Mouse (Mus musculus) MEL (cell line): ENCODE data around the gene Arpp19. TPM values are rescaled to one million over a fixed set of nuclear protein-coding genes. Genes with fewer than 3 reads are reported as not detected.

Experiments
- DNase-seq: peaks from one replicate; pipeline ENCODE4 v3.0.0; 2011; ENCODE audit warnings: low read depth, low spot score
- H3K27ac ChIP-seq: 2 replicates; pipeline ENCODE4 v1.5.1; 2012; ENCODE audit warnings: low read depth, mild to moderate bottlenecking, control low read depth, low read length, moderate library complexity; ENCODE audit not compliant: control insufficient read depth
- H3K27me3 ChIP-seq, 2 experiments: fragments of 150-350 bp in 1 of 2; sonication (generic) in 1 of 2; 2 replicates each; pipeline ENCODE4 v1.6.1; 2012; ENCODE audit warnings: low read length in 2 of 2, mild to moderate bottlenecking in 2 of 2, improper control_type of control experiment in 1 of 2, moderate library complexity in 1 of 2; ENCODE audit not compliant: insufficient read depth in 2 of 2, control insufficient read depth in 1 of 2
- H3K36me3 ChIP-seq, 2 experiments: 2 replicates each; pipeline ENCODE4 v1.6.1; 2012 to 2014; ENCODE audit warnings: low read length in 2 of 2, improper control_type of control experiment in 1 of 2, inconsistent platforms in 1 of 2, mild to moderate bottlenecking in 1 of 2; ENCODE audit not compliant: insufficient read depth in 2 of 2, control insufficient read depth in 1 of 2
- H3K4me1 ChIP-seq, 2 experiments: fragments of 150-350 bp in 1 of 2; sonication (generic) in 1 of 2; 2 replicates each; pipeline ENCODE4 v1.6.1; 2012; ENCODE audit warnings: low read length in 2 of 2, improper control_type of control experiment in 1 of 2, mild to moderate bottlenecking in 1 of 2; ENCODE audit not compliant: insufficient read depth in 2 of 2, control insufficient read depth in 1 of 2
- H3K4me3 ChIP-seq, 2 experiments: fragments of 150-350 bp in 1 of 2; sonication (generic) in 1 of 2; 2 replicates each; pipeline ENCODE4 v1.5.1; 2012; ENCODE audit warnings: low read depth in 2 of 2, low read length in 2 of 2, mild to moderate bottlenecking in 2 of 2, moderate library complexity in 2 of 2, control low read depth in 1 of 2, improper control_type of control experiment in 1 of 2; ENCODE audit not compliant: control insufficient read depth in 1 of 2, insufficient read depth in 1 of 2
- H3K79me2 ChIP-seq: 2 replicates; pipeline ENCODE4 v1.6.1; 2012; ENCODE audit warnings: mild to moderate bottlenecking, low read length, moderate library complexity; ENCODE audit not compliant: control insufficient read depth, poor library complexity, insufficient read depth
- H3K9ac ChIP-seq: 2 replicates; pipeline ENCODE4 v1.6.1; 2012; ENCODE audit warnings: low read depth, mild to moderate bottlenecking, control low read depth, low read length, moderate library complexity; ENCODE audit not compliant: control insufficient read depth, poor library complexity, severe bottlenecking
- H3K9me3 ChIP-seq: fragments of 150-350 bp; sonication (generic); replicated peaks from 2 replicates; pipeline ENCODE4 v1.6.1; 2012; ENCODE audit warnings: mild to moderate bottlenecking, low read length, improper control_type of control experiment, moderate library complexity; ENCODE audit not compliant: insufficient read depth
- CHD1 ChIP-seq: IDR thresholded peaks from 2 replicates; pipeline ENCODE4 v1.6.1; 2012; ENCODE audit warnings: low read depth, mild to moderate bottlenecking, inconsistent platforms, low read length, improper control_type of control experiment
- CHD2 ChIP-seq: IDR thresholded peaks from 2 replicates; pipeline ENCODE4 v1.6.1; 2011; ENCODE audit warnings: low read length, improper control_type of control experiment
- CTCF ChIP-seq, 3 experiments: IDR thresholded peaks in 2 of 3; conservative IDR thresholded peaks in 1 of 3; 2 replicates each; pipeline ENCODE4 v1.5.1; 2011 to 2012; ENCODE audit warnings: low read length in 3 of 3, low read depth in 2 of 3, mild to moderate bottlenecking in 2 of 3, improper control_type of control experiment in 1 of 3, inconsistent platforms in 1 of 3, mixed read lengths in 1 of 3, moderate library complexity in 1 of 3; ENCODE audit not compliant: control insufficient read depth in 1 of 3, insufficient read depth in 1 of 3, poor library complexity in 1 of 3, severe bottlenecking in 1 of 3
- E2F4 ChIP-seq: IDR thresholded peaks from 2 replicates; pipeline ENCODE4 v1.6.1; 2011; ENCODE audit warnings: low read depth, low read length, improper control_type of control experiment, borderline replicate concordance
- ELF1 ChIP-seq: IDR thresholded peaks from 2 replicates; pipeline ENCODE4 v1.6.1; 2014; ENCODE audit warnings: low read depth, mild to moderate bottlenecking, inconsistent platforms, low read length, improper control_type of control experiment, moderate library complexity
- EP300 ChIP-seq, 2 experiments: IDR thresholded peaks; 2 replicates each; pipeline ENCODE4 v1.6.1; 2011; ENCODE audit warnings: improper control_type of control experiment in 2 of 2, low read length in 2 of 2, low read depth in 1 of 2, mild to moderate bottlenecking in 1 of 2
- ETS1 ChIP-seq: IDR thresholded peaks from 2 replicates; pipeline ENCODE4 v1.6.1; 2012; ENCODE audit warnings: low read depth, mild to moderate bottlenecking, inconsistent platforms, low read length, improper control_type of control experiment, moderate library complexity
- HCFC1 ChIP-seq: IDR thresholded peaks from 2 replicates; pipeline ENCODE4 v1.6.1; 2012; ENCODE audit warnings: low read depth, mild to moderate bottlenecking, inconsistent platforms, low read length, improper control_type of control experiment, moderate library complexity
- JUND ChIP-seq: IDR thresholded peaks from 2 replicates; pipeline ENCODE4 v1.6.1; 2011; ENCODE audit warnings: low read depth, mild to moderate bottlenecking, improper control_type of control experiment, low read length
- KAT2A ChIP-seq: conservative IDR thresholded peaks from 2 replicates; pipeline ENCODE4 v1.6.1; 2012; ENCODE audit warnings: low read depth, low read length, improper control_type of control experiment, inconsistent platforms
- MAFK ChIP-seq: IDR thresholded peaks from 2 replicates; pipeline ENCODE4 v1.6.1; 2011; ENCODE audit warnings: low read depth, mild to moderate bottlenecking, low read length, improper control_type of control experiment, borderline replicate concordance
- MAX ChIP-seq: IDR thresholded peaks from 2 replicates; pipeline ENCODE4 v1.6.1; 2011; ENCODE audit warnings: low read length, improper control_type of control experiment
- MAZ ChIP-seq: IDR thresholded peaks from 2 replicates; pipeline ENCODE4 v1.6.1; 2012; ENCODE audit warnings: low read depth, mild to moderate bottlenecking, inconsistent platforms, low read length, improper control_type of control experiment
- MEF2A ChIP-seq: IDR thresholded peaks from 2 replicates; pipeline ENCODE4 v1.6.1; 2014; ENCODE audit warnings: low read depth, mild to moderate bottlenecking, inconsistent platforms, low read length, improper control_type of control experiment; ENCODE audit not compliant: poor library complexity, insufficient replicate concordance, severe bottlenecking; ENCODE audit errors: extremely low read depth
- MXI1 ChIP-seq: IDR thresholded peaks from 2 replicates; pipeline ENCODE4 v1.6.1; 2011; ENCODE audit warnings: mild to moderate bottlenecking, low read depth, low read length, improper control_type of control experiment
- MYB ChIP-seq: IDR thresholded peaks from 2 replicates; pipeline ENCODE4 v1.6.1; 2011; ENCODE audit warnings: mild to moderate bottlenecking, low read depth, low read length, improper control_type of control experiment
- MYC ChIP-seq: IDR thresholded peaks from 2 replicates; pipeline ENCODE4 v1.6.1; 2011; ENCODE audit warnings: low read depth, mild to moderate bottlenecking, low read length, improper control_type of control experiment, moderate library complexity
- NELFE ChIP-seq: IDR thresholded peaks from 2 replicates; pipeline ENCODE4 v1.6.1; 2011; ENCODE audit warnings: low read depth, low read length, improper control_type of control experiment
- NRF1 ChIP-seq: IDR thresholded peaks from 2 replicates; pipeline ENCODE4 v1.6.1; 2014; ENCODE audit warnings: low read depth, mild to moderate bottlenecking, inconsistent platforms, low read length, improper control_type of control experiment, moderate library complexity; ENCODE audit not compliant: poor library complexity, insufficient read depth, severe bottlenecking
- POLR2A ChIP-seq, 2 experiments: IDR thresholded peaks; 2 replicates each; pipeline ENCODE4 v1.6.1; 2011 to 2012; ENCODE audit warnings: low read length in 2 of 2, mild to moderate bottlenecking in 2 of 2, control low read depth in 1 of 2, improper control_type of control experiment in 1 of 2, low read depth in 1 of 2, moderate library complexity in 1 of 2; ENCODE audit not compliant: control insufficient read depth in 1 of 2, insufficient read depth in 1 of 2, poor library complexity in 1 of 2
- POLR2AphosphoS5 ChIP-seq: IDR thresholded peaks from 2 replicates; pipeline ENCODE4 v1.6.1; 2012; ENCODE audit warnings: low read depth, borderline replicate concordance, mild to moderate bottlenecking, inconsistent platforms, low read length, moderate library complexity, mixed read lengths
- RAD21 ChIP-seq: IDR thresholded peaks from 2 replicates; pipeline ENCODE4 v1.6.1; 2011; ENCODE audit warnings: mild to moderate bottlenecking, low read depth, low read length, improper control_type of control experiment
- RCOR1 ChIP-seq: IDR thresholded peaks from 2 replicates; pipeline ENCODE4 v1.6.1; 2012; ENCODE audit warnings: low read depth, mild to moderate bottlenecking, inconsistent platforms, low read length, improper control_type of control experiment
- SIN3A ChIP-seq: IDR thresholded peaks from 2 replicates; pipeline ENCODE4 v1.6.1; 2012; ENCODE audit warnings: low read length, improper control_type of control experiment, inconsistent platforms
- SMC3 ChIP-seq: IDR thresholded peaks from 2 replicates; pipeline ENCODE4 v1.6.1; 2011; ENCODE audit warnings: low read depth, low read length, improper control_type of control experiment
- TAL1 ChIP-seq: IDR thresholded peaks from 2 replicates; pipeline ENCODE4 v1.6.1; 2012; ENCODE audit warnings: mild to moderate bottlenecking, inconsistent platforms, low read length, moderate library complexity, mixed read lengths
- TBP ChIP-seq: IDR thresholded peaks from 2 replicates; pipeline ENCODE4 v1.8.0; 2011; ENCODE audit warnings: low read depth, low read length, improper control_type of control experiment
- TCF12 ChIP-seq: IDR thresholded peaks from 2 replicates; pipeline ENCODE4 v1.6.1; 2014; ENCODE audit warnings: low read depth, mild to moderate bottlenecking, inconsistent platforms, low read length, improper control_type of control experiment, moderate library complexity
- UBTF ChIP-seq: IDR thresholded peaks from 2 replicates; pipeline ENCODE4 v1.6.1; 2012; ENCODE audit warnings: low read depth, mild to moderate bottlenecking, inconsistent platforms, low read length, improper control_type of control experiment, moderate library complexity, borderline replicate concordance; ENCODE audit not compliant: insufficient read depth
- USF1 ChIP-seq: IDR thresholded peaks from 2 replicates; pipeline ENCODE4 v1.6.1; 2014; ENCODE audit warnings: low read depth, mild to moderate bottlenecking, inconsistent platforms, low read length, improper control_type of control experiment, moderate library complexity
- USF2 ChIP-seq, 2 experiments: IDR thresholded peaks; 2 replicates each; pipeline ENCODE4 v1.6.1; 2011 to 2012; ENCODE audit warnings: improper control_type of control experiment in 2 of 2, low read length in 2 of 2, borderline replicate concordance in 1 of 2, inconsistent platforms in 1 of 2, low read depth in 1 of 2, mild to moderate bottlenecking in 1 of 2; ENCODE audit not compliant: insufficient read depth in 1 of 2
- ZC3H11A ChIP-seq: IDR thresholded peaks from 2 replicates; pipeline ENCODE4 v1.6.1; 2012; ENCODE audit warnings: low read depth, mild to moderate bottlenecking, inconsistent platforms, low read length, improper control_type of control experiment
- ZKSCAN1 ChIP-seq: IDR thresholded peaks from 2 replicates; pipeline ENCODE4 v1.6.1; 2012; ENCODE audit warnings: low read depth, mild to moderate bottlenecking, inconsistent platforms, low read length, improper control_type of control experiment, moderate library complexity
- ZMIZ1 ChIP-seq: IDR thresholded peaks from 2 replicates; pipeline ENCODE4 v1.6.1; 2012; ENCODE audit warnings: low read depth, mild to moderate bottlenecking, inconsistent platforms, low read length, improper control_type of control experiment, moderate library complexity
- polyA plus RNA-seq, 2 experiments: library from polyadenylated mRNA; stranded (reverse) in 1 of 2; unstranded in 1 of 2; fragments of >175 nt in 1 of 2; fragments of >200 nt in 1 of 2; gene quantifications; 2 replicates each; pipeline versions ENCODE4 v1.2.1 to v1.2.4; 2012; ENCODE audit warnings: low replicate concordance in 2 of 2, low read depth in 1 of 2; ENCODE audit not compliant: insufficient read length in 2 of 2, insufficient read depth in 1 of 2, missing spikeins in 1 of 2
- total RNA-seq: library from RNA; depleted of rRNA; stranded (reverse); fragments of 300-350 nt; gene quantifications from 2 replicates; pipeline ENCODE4 v1.2.3, GENCODE M21; 2012; rRNA removed

Gene Arpp19
- total RNA-seq = 220 and 237 TPM in 2 replicates
- polyA plus RNA-seq = 100 to 1,000 TPM in 1 of 2 experiments, not detected in 1; 230 TPM

DNA sequence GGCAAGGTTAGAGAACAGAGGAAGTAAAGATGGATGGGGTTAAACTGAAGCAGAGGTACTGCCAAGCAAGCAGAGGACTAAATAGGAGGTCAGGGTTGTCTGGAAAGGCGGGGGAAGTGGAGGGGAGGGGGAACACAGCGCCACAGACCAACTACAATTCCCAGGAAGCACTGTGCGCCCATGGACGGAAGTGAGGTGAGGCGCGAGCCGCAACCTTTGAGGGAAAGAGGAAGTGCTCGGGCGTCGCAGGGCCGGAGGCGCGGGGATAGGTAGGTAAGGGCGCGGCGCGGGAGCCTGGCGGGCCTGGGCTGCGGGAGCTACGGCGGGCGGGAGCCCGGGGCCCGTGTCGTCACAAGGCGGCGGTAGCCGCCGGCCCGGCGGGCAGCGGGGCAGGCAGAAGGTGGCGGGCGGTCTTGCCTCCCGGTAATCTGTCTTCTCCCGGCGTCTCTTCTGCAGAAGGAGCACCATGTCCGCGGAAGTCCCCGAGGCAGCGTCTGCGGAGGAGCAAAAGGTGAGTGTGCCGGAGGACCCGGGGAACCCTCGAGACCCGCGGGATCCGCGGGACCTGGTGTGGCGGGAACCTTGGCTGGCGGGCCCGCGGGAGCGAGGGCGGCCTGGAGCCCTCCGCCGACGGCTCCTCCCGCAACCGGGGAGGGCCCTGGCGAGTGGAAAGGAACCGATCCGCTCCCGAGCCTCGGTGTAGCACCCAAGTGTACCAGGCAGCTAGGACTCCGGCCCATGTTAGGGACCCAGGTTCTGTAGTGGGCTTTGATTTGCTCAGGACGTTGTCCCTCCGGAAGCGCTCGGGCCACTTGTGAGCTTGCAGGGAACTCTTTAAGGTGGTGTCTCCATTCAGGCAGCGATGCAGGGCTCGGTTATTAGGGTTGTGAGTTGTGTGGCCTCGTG, at the start of gene Arpp19:
Gene Arpp19, plus strand, starts transcription at position 164 of the 906 bp plus-strand sequence.
- DNase-seq = peak; percentile 94
- H3K27me3 ChIP-seq = no peaks in the 10 kb centered on the region
- peak within 1 kb of the TSS; percentile 85 to 93 for H3K4me3 ChIP-seq
- peak within 1 kb of the TSS; percentile 85 for H3K9ac ChIP-seq
- H3K27ac ChIP-seq = peak within 1 kb of the TSS; percentile 55
- peaks cover 5 to 24% of the 10 kb centered on the region in 2 experiments for H3K36me3 ChIP-seq
- peaks cover 5 to 10% of the 10 kb centered on the region in 2 experiments; a peak in 3 of 4 replicates for H3K4me1 ChIP-seq
- H3K79me2 ChIP-seq = peaks cover 37% of the 10 kb centered on the region
- no peaks in the 10 kb centered on the region for H3K9me3 ChIP-seq
- no peak; the same call in 1 of the 2 replicates for TF ChIP-seq MXI1
- TF ChIP-seq NELFE = peak; percentile 85
- no peak for TF ChIP-seq ZKSCAN1
- TF ChIP-seq SIN3A = peak; percentile 66
- TF ChIP-seq KAT2A = peak; percentile 82
- TF ChIP-seq MAFK = no peak
- peak; percentile 47; the same call in 1 of the 2 replicates for TF ChIP-seq ZMIZ1
- TF ChIP-seq UBTF = no peak
- peak; percentile 46; the same call in 1 of the 2 replicates for TF ChIP-seq NRF1
- no peak for TF ChIP-seq MYB
- 0 out of 2 replicates have a peak, but pooled peaks have one; percentile 52 for TF ChIP-seq E2F4
- no peak for TF ChIP-seq MEF2A
- TF ChIP-seq EP300 (IDR thresholded peaks at IDR 0.05; ENCODE audit: low read depth in 1 of 2, low read length in 2 of 2) = no peak
- no peak for TF ChIP-seq MYC
- TF ChIP-seq CHD2 = no peak
- no peak for TF ChIP-seq ETS1
- no peak for TF ChIP-seq RAD21
- no peak for TF ChIP-seq SMC3
- no peak for TF ChIP-seq POLR2AphosphoS5
- TF ChIP-seq JUND = no peak
- TF ChIP-seq CHD1 = no peak
- TF ChIP-seq TAL1 = no peak
- no peak for TF ChIP-seq CTCF (IDR thresholded peaks at IDR 0.05 in 2 of 3, conservative IDR thresholded peaks at IDR 0.05 in 1 of 3; ENCODE audit: control insufficient read depth in 1 of 3, insufficient read depth in 1 of 3, low read depth in 2 of 3, low read length in 3 of 3, poor library complexity in 1 of 3, severe bottlenecking in 1 of 3)
- TF ChIP-seq RCOR1 = no peak
- no peak for TF ChIP-seq ZC3H11A
- TF ChIP-seq USF1 = peak; percentile 34; the same call in 1 of the 2 replicates
- peak; percentile 45; the same call in 1 of the 2 replicates for TF ChIP-seq TBP
- peak; percentile 21; the same call in 1 of the 2 replicates for TF ChIP-seq MAZ
- peak; percentile 85 to 86; a peak in 3 of 4 replicates for TF ChIP-seq POLR2A (IDR thresholded peaks at IDR 0.05; ENCODE audit: control insufficient read depth in 1 of 2, insufficient read depth in 1 of 2, low read depth in 1 of 2, low read length in 2 of 2, poor library complexity in 1 of 2)
- TF ChIP-seq USF2 (IDR thresholded peaks at IDR 0.05; ENCODE audit: borderline replicate concordance in 1 of 2, insufficient read depth in 1 of 2, low read depth in 1 of 2, low read length in 2 of 2) = no peak
- TF ChIP-seq TCF12 = peak; percentile 53
- peak; percentile 39; the same call in 1 of the 2 replicates for TF ChIP-seq MAX
- TF ChIP-seq HCFC1 = peak; percentile 93
- TF ChIP-seq ELF1 = peak; percentile 92
